Mouse (Mus musculus): Measurements from ENCODE around the gene March7. TPM values are rescaled to one million over a fixed set of nuclear protein-coding genes. Genes with fewer than 3 reads are reported as not detected.

Gene March7
- total RNA-seq, 2 experiments from 2014 or later, result 26.9 to 27.9 TPM

- intact Hi-C loops (cut with DNase I; ENCODE audit: low total_unique reads), result loop anchor here (10.0 kb wide), 1 partner anchor 244 kb away; no protein-coding TSS in a partner anchor
- peak; percentile 60 for DNase-seq
Measured at GRCm38 (mm10) chr2:60209122-60209611, 520 bp upstream of the March7 start.

DNA sequence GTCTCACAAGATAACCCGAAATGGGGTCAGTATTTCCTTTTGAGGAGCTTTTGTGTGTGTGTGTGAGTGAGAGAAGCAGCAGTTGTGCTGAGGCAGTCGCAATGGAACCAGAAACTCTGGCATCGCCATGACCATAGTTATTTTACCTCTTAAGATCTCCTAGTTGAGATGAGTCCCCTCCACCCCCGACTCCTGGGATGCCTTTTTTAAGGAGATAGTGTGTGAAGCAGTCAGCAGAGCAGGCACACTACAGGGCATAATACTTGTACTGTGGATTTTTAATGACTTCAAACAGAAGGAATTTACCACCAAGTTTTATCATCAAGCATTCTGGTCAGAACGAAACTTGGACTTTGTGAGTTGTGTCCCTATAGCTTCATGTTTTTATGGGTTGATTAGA, 1.1 kb downstream of the March7 start:
- intact Hi-C loops (cut with DNase I; ENCODE audit: low total_unique reads), result no loop called here
- no peak for DNase-seq

DNA sequence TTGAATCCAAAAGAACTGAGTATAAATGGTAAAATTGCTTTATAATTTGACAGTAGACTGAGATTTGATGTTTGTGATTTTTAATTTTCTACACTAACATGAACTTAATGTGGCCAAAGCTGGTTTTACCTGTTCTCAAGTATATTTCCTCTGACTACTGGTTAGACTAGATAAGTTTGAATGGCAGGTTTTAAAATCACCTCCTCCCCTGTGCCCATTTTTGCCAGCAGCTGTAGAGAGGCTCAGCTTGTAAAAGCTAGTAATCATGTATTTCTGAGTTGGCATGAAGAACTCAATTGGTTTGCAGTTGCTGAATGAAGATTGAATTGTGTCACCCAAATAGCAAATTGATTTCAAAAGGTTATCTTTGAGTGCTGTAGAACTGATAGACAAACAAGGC, 2.8 kb downstream of the March7 start:
- DNase-seq, result no peak
- intact Hi-C loops (cut with DNase I; ENCODE audit: low total_unique reads), result no loop called here

GRCm38 (mm10) chr2:60214683-60215082, 5.0 kb downstream of the March7 start:
- no peak for DNase-seq
- intact Hi-C loops (cut with DNase I; ENCODE audit: low total_unique reads), result no loop called here

DNA sequence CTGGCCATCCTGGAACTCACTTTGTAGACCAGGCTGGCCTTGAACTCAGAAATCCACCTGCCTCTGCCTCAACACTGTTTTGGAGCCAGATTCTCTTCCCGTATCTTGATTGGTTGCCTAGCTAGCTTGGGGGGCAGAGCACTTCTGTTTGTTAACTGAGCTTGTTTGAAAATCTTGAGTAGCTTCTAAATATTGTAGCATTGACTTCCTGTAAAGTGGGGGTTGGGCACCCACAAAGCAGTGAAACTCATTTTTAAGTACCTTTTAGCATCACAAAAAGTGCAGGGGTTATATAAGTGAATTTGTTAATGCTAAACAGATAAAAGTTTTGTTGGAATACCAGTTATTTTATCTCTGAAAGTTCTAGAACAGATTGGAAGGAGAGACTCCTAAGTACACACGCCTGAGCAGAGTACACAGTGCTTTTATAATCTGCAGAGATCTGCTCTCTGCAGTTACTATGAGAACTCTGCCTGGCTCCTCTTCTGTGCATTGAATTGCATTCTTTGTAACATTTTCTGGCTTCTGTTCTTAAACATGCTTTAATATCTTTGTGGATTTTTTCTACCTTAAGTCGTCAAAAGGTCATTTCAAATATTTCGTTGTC, 7.0 kb downstream of the March7 start:
- no peak for DNase-seq
- intact Hi-C loops (cut with DNase I; ENCODE audit: low total_unique reads), result no loop called here

- intact Hi-C loops (cut with DNase I; ENCODE audit: low total_unique reads), result no loop called here
- DNase-seq, result no peak
Measured at GRCm38 (mm10) chr2:60217620-60218019, 7.9 kb downstream of the March7 start.

GRCm38 (mm10) chr2:60221236-60221635, 11.5 kb downstream of the March7 start:
- peak; percentile 7 for DNase-seq
- intact Hi-C loops (cut with DNase I; ENCODE audit: low total_unique reads), result no loop called here

DNA sequence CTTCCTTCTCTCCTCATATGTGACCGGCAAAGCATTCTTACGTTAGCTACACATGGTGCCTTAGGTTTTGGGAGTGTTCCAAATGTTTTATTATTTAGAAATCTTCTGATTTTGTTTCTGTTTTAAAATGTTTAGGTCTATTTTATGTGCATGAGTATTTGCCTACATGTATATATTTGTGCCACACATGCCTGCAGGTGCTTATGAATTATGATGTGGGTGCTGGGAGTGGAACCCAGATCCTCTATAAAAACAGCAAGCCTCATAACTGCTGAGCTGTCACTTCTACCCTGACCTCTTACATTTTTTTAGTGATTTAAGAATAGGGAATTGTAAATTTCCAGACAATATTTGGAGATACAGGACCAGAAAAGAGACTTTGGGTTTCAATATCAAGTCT, 12.3 kb downstream of the March7 start:
- intact Hi-C loops (cut with DNase I; ENCODE audit: low total_unique reads), result no loop called here
- DNase-seq, result no peak

DNA sequence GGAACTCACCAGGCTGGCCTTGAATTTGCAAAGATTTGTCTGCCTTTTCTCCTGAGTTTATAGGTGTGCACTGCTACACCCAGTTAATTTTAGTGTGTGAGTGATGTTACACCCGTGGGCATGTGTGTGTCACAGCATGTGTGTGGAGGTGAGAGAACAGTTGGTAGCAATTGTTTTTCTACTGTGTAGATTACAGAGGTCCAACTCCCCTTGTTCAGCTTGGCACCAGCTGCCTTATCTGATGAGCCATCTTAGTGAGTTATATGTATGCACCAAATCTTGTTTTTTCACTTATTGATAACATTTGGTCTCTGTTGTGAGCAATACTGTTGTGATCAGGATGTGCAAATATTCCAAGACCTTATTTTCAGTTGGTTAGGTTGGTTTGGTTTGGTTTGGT, 13.8 kb downstream of the March7 start:
- no peak for DNase-seq
- intact Hi-C loops (cut with DNase I; ENCODE audit: low total_unique reads), result no loop called here

- DNase-seq, result no peak
- intact Hi-C loops (cut with DNase I; ENCODE audit: low total_unique reads), result no loop called here
Measured at GRCm38 (mm10) chr2:60228470-60228869, 18.8 kb downstream of the March7 start.

- intact Hi-C loops (cut with DNase I; ENCODE audit: low total_unique reads), result no loop called here
Measured at GRCm38 (mm10) chr2:60230361-60230760, 20.7 kb downstream of the March7 start.

DNA sequence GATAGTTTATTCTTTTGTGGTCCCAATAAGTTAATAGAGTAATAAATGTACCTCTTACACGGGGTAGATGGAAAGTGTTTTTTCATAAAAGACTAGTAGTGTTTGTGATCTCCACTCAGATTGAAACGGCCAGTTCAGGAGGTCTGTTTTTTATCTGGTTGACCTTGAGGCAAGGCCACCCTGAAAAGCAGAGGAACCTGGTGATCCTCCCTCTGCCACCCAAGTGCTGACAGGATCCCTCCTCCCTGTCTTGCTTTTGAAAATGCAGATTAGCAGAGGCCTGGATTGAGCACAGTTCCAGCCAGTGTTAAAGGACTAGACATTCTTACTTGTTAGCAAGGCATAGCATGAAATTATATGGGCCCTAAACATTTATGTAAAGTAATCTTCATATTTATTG, 23.5 kb downstream of the March7 start:
- intact Hi-C loops (cut with DNase I; ENCODE audit: low total_unique reads), result no loop called here
- no peak for DNase-seq

More at GRCm38 (mm10) chr2:60230361-60230760, 20.7 kb downstream of the March7 start:
- no peak for DNase-seq

GRCm38 (mm10) chr2:60234506-60234905, 24.8 kb downstream of the March7 start:
- no peak for DNase-seq
- intact Hi-C loops (cut with DNase I; ENCODE audit: low total_unique reads), result no loop called here

GRCm38 (mm10) chr2:60252782-60253181, 43.1 kb downstream of the March7 start:
- DNase-seq, result no peak

GRCm38 (mm10) chr2:60253506-60253905, 43.8 kb downstream of the March7 start:
- no peak for DNase-seq
- intact Hi-C loops (cut with DNase I; ENCODE audit: low total_unique reads), result no loop called here

More at GRCm38 (mm10) chr2:60252782-60253181, 43.1 kb downstream of the March7 start:
- intact Hi-C loops (cut with DNase I; ENCODE audit: low total_unique reads), result no loop called here

DNA sequence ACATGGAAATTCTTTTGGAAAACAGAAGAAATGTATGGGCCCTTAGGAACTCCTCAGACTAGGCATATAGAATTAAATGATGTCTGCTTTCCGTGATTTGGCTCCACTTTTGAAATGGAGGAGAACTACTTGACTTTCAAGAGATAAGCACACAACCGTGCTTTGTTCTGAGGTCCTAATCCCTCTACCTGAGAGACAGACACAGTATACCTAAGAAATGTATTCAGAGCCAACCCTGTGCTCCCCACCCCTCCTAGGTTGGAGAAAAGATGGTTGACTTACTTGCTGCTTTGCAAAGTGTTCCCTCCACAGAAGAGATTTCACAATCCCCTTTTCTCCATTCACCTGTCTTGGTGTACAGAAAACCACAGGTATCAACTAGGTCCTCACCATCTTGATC, 47.1 kb downstream of the March7 start:
- no peak for DNase-seq
- intact Hi-C loops (cut with DNase I; ENCODE audit: low total_unique reads), result no loop called here

DNA sequence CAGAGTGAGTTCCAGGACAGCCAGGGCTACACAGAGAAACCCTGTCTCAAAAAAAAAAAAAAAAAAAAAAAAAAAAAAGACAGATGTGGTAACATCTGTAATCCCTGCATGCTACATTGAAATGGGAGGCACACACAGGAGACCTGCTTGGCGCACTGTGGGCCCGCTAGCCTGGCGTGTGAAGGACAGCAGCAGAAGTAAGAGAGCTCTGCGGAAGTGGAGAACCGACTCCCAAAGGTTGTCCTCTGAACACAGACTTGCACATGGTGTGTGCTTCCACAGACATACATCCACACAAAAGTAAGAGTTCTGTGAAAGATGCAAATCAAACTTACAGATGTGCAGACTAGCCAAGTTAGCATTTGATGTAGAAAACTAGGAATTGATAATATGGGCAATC, 49.5 kb downstream of the March7 start:
- no peak for DNase-seq
- intact Hi-C loops (cut with DNase I; ENCODE audit: low total_unique reads), result no loop called here

- no peak for DNase-seq
Measured at GRCm38 (mm10) chr2:60260621-60261350, 51.1 kb downstream of the March7 start.

DNA sequence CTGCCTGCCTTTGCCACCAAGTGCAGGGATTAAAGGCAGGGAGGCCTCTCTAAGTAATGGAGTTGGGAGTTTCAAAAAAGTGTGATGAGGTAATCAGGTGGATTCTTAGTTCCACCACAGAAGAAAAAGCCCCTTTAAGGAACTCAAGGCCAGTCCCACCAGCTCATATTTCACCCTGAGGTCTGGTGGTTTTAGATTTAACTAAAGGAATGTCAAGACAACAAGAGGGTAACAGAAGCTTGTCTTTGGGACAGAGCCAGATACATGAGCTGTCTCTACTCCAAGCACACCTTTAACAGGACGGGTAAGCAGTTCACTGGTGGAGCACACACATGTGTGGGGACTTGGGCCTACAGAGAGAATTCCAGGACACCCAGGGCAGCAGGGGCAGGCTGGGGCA, 57.9 kb downstream of the March7 start:
- intact Hi-C loops (cut with DNase I; ENCODE audit: low total_unique reads), result no loop called here
- no peak for DNase-seq

More at GRCm38 (mm10) chr2:60260621-60261350, 51.1 kb downstream of the March7 start:
- intact Hi-C loops (cut with DNase I; ENCODE audit: low total_unique reads), result no loop called here

GRCm38 (mm10) chr2:60269856-60270479, 60.3 kb downstream of the March7 start:
- intact Hi-C loops (cut with DNase I; ENCODE audit: low total_unique reads), result no loop called here
- no peak for DNase-seq

Measured in gastrocnemius, postnatal 14 days (tissue).